Comparison of ENCODE assay signal across 19 mouse cellular contexts in the genomic region with DNA sequence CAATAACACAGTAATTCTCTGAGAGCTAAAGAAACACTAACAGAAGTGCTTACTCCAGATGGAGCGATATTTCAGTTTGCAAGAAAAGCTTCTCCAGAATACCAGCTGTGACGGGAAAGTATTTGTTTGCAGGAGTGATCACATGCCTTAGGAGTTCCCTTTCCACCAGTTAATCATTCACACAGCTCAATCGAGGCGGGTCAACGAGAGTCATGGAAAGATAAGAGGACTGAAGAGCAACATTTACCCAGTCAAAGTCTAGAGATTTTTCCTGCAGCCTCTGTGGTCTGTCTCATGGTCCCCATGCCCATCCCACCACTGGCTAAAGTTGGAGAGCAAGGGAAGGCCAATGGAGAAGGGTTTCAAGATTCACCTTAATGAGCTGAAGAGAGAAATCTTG. TPM values are rescaled to one million over a fixed set of nuclear protein-coding genes. Genes with fewer than 3 reads are reported as not detected.
A peak's percentile ranks its signal among the peaks of the same experiment; 100 is the strongest.
DNase-seq lines count a peak whose midpoint lies in the region; ATAC-seq and TF ChIP-seq lines count a peak whose summit lies in the region.
"Had no signal": no experiment of that assay in that cellular context is flagged by ENCODE, and none has a peak within 500 bp of the region (broad histone marks: within the 10 kb centered on the region; RNA-seq: fewer than 3 reads in every experiment).

No protein-coding gene starts in this region.

- no peak for TF ChIP-seq CTCF in lung, embryonic 14.5 days (IDR thresholded peaks at IDR 0.05; ENCODE audit: low read depth)

- 31% methylated on average over 5 of the region's 5 CpGs for WGBS in lung, embryonic 14.5 days
- WGBS in large intestine, adult 2 months = 16% methylated on average over 5 of the region's 5 CpGs
- 43% methylated on average over 5 of the region's 5 CpGs for WGBS in liver, embryonic 16.5 days (ENCODE audit: insufficient replicate concordance)
- WGBS in stomach, embryonic 16.5 days = 28% methylated on average over 5 of the region's 5 CpGs

- DNase-seq in lung, embryonic 14.5 days = peak; percentile 49
- no peak for DNase-seq in lung, postnatal 14 days
- peak; percentile 94 for DNase-seq in large intestine, adult 2 months (ENCODE audit: low read depth, low spot score)
- DNase-seq in ovary, postnatal 36 days (ENCODE audit: low spot score) = no peak
- DNase-seq in gastrocnemius, postnatal 14 days = no peak
- DNase-seq in MN1 (ENCODE audit: low spot score) = no peak
- DNase-seq: cerebellum, postnatal 25 days; gastrocnemius, postnatal 10 days; heart, postnatal 14 days; kidney, adult 11 months; thymus, postnatal 25 days had no signal

- no peak overlapping the region for H3K9ac ChIP-seq in lung, embryonic 14.5 days
- no peak overlapping the region for H3K9ac ChIP-seq in liver, embryonic 16.5 days (ENCODE audit: low read depth, low read length)
- H3K9ac ChIP-seq in stomach, embryonic 16.5 days (ENCODE audit: low read length) = no peak overlapping the region
- H3K9ac ChIP-seq: forebrain, embryonic 12.5 days; hindbrain, embryonic 13.5 days; neural tube, embryonic 12.5 days had no signal

- H3K4me2 ChIP-seq in lung, embryonic 14.5 days = no peak overlapping the region
- H3K4me2 ChIP-seq in liver, embryonic 16.5 days (ENCODE audit: low read depth, low read length) = no peak overlapping the region
- H3K4me2 ChIP-seq in stomach, embryonic 16.5 days (ENCODE audit: low read depth, low read length) = 0 out of 2 replicates have a peak overlapping the region, but pooled peaks have one; percentile 22
- H3K4me2 ChIP-seq: forebrain, embryonic 12.5 days; hindbrain, embryonic 13.5 days; neural tube, embryonic 12.5 days had no signal

- ATAC-seq in lung, embryonic 14.5 days (ENCODE audit: insufficient read depth) = no peak
- peak; percentile 89 for ATAC-seq in liver, embryonic 16.5 days (ENCODE audit: low read depth)
- ATAC-seq in stomach, embryonic 16.5 days (ENCODE audit: insufficient read depth, low FRiP score) = peak; percentile 86

- H3K4me1 ChIP-seq in lung, embryonic 14.5 days (ENCODE audit: insufficient read depth) = no peaks in the 10 kb centered on the region
- peaks cover 3% of the 10 kb centered on the region for H3K4me1 ChIP-seq in liver, embryonic 16.5 days (ENCODE audit: control insufficient read depth, low read depth, low read length)
- H3K4me1 ChIP-seq in stomach, embryonic 16.5 days (ENCODE audit: control insufficient read depth, insufficient read depth, low read length) = no peaks in the 10 kb centered on the region
- H3K4me1 ChIP-seq: forebrain, embryonic 12.5 days; hindbrain, embryonic 13.5 days; limb, embryonic 10.5 days; neural tube, embryonic 12.5 days had no signal

- no peaks in the 10 kb centered on the region for H3K36me3 ChIP-seq in lung, embryonic 14.5 days (ENCODE audit: insufficient read depth)
- H3K36me3 ChIP-seq in liver, embryonic 16.5 days (ENCODE audit: control insufficient read depth, insufficient read depth) = no peaks in the 10 kb centered on the region
- no peaks in the 10 kb centered on the region for H3K36me3 ChIP-seq in stomach, embryonic 16.5 days (ENCODE audit: control insufficient read depth, insufficient read depth, low read length)
- H3K36me3 ChIP-seq: forebrain, embryonic 12.5 days; hindbrain, embryonic 13.5 days; limb, embryonic 10.5 days; neural tube, embryonic 12.5 days had no signal

- H3K27me3 ChIP-seq in lung, embryonic 14.5 days (ENCODE audit: insufficient read depth, low read length) = no peaks in the 10 kb centered on the region
- no peaks in the 10 kb centered on the region for H3K27me3 ChIP-seq in liver, embryonic 16.5 days (ENCODE audit: control insufficient read depth, insufficient read depth, low read depth, low read length)
- no peaks in the 10 kb centered on the region for H3K27me3 ChIP-seq in stomach, embryonic 16.5 days (ENCODE audit: control insufficient read depth, insufficient read depth, low read length)
- H3K27me3 ChIP-seq: forebrain, embryonic 12.5 days; hindbrain, embryonic 13.5 days; neural tube, embryonic 12.5 days had no signal

- no peak overlapping the region for H3K4me3 ChIP-seq in lung, embryonic 14.5 days (ENCODE audit: low read depth, low read length)
- no peak overlapping the region for H3K4me3 ChIP-seq in liver, embryonic 16.5 days (ENCODE audit: low read depth, low read length)
- H3K4me3 ChIP-seq in stomach, embryonic 16.5 days (replicated peaks; ENCODE audit: low read length) = no peak overlapping the region
- H3K4me3 ChIP-seq: forebrain, embryonic 12.5 days; hindbrain, embryonic 13.5 days; limb, embryonic 10.5 days; neural tube, embryonic 12.5 days had no signal

- H3K9me3 ChIP-seq in lung, embryonic 14.5 days (ENCODE audit: low read depth, low read length) = no peaks in the 10 kb centered on the region
- no peaks in the 10 kb centered on the region for H3K9me3 ChIP-seq in liver, embryonic 16.5 days (replicated peaks; ENCODE audit: control insufficient read depth, low read length)
- H3K9me3 ChIP-seq in stomach, embryonic 16.5 days (replicated peaks; ENCODE audit: control insufficient read depth, low read length) = no peaks in the 10 kb centered on the region
- H3K9me3 ChIP-seq: forebrain, embryonic 12.5 days; hindbrain, embryonic 13.5 days; limb, embryonic 10.5 days; neural tube, embryonic 12.5 days had no signal

- H3K27ac ChIP-seq in lung, embryonic 14.5 days (ENCODE audit: low read depth) = no peak overlapping the region
- peak overlapping the region; percentile 51 for H3K27ac ChIP-seq in liver, embryonic 16.5 days (ENCODE audit: low read length)
- peak overlapping the region; percentile 31 for H3K27ac ChIP-seq in stomach, embryonic 16.5 days (ENCODE audit: low read length)
- H3K27ac ChIP-seq: forebrain, embryonic 12.5 days; hindbrain, embryonic 13.5 days; limb, embryonic 10.5 days; neural tube, embryonic 12.5 days had no signal

- intact Hi-C loops in gastrocnemius, postnatal 14 days (cut with DNase I; ENCODE audit: low total_unique reads) = no loop called here

RNA-seq across cellular contexts. Expression of gene Thnsl1, which starts 53.6 kb away (rescaled TPM):
- 7.3 and 8.5 TPM in 2 replicates for polyA plus RNA-seq in lung, embryonic 14.5 days (2014; fragmentation: Nextera tagmentation; extraction: Ambion mirVana)
- 2.7 and 3.6 TPM in 2 replicates for polyA plus RNA-seq in large intestine, adult 2 months (2012; rRNA removed)
- polyA plus RNA-seq in liver, embryonic 16.5 days (2015; fragmentation: Nextera tagmentation; extraction: Ambion mirVana) = 1.4 and 1.6 TPM in 2 replicates
- polyA plus RNA-seq in stomach, embryonic 16.5 days (2015; fragmentation: Nextera tagmentation; extraction: Ambion mirVana) = 7.6 and 8.0 TPM in 2 replicates
- total RNA-seq in gastrocnemius, postnatal 14 days (2021) = 1 to 10 TPM; 2.3 to 3.5 TPM

RNA-seq across cellular contexts. Expression of gene Enkur, which starts 53.9 kb away (rescaled TPM):
- 0.45 and 1.0 TPM in 2 replicates for polyA plus RNA-seq in lung, embryonic 14.5 days (2014; fragmentation: Nextera tagmentation; extraction: Ambion mirVana)
- polyA plus RNA-seq in large intestine, adult 2 months (2012; rRNA removed) = 0.20 and 0.21 TPM in 2 replicates
- polyA plus RNA-seq in liver, embryonic 16.5 days (2015; fragmentation: Nextera tagmentation; extraction: Ambion mirVana) = not detected in 2 replicates
- polyA plus RNA-seq in stomach, embryonic 16.5 days (2015; fragmentation: Nextera tagmentation; extraction: Ambion mirVana) = 1.1 and 1.5 TPM in 2 replicates
- total RNA-seq in gastrocnemius, postnatal 14 days (2021) = 1 to 10 TPM; 3.8 to 3.9 TPM
- total RNA-seq: megakaryocyte, adult 5-6 weeks had no signal
- polyA plus RNA-seq: limb, embryonic 10.5 days; spleen, adult 2 months had no signal

Comparison
In these comparisons a context has a peak if more than half of its experiments do, and no peak if none do; other contexts are left out.
1. DNase-seq: peak in lung, embryonic 14.5 days (single experiment) and large intestine, adult 2 months (single experiment); none in lung, postnatal 14 days (single experiment), ovary, postnatal 36 days (single experiment), gastrocnemius, postnatal 14 days (single experiment) and MN1 (single experiment).